Mouse (Mus musculus): Measurements from ENCODE around the gene Clip1.

DNA sequence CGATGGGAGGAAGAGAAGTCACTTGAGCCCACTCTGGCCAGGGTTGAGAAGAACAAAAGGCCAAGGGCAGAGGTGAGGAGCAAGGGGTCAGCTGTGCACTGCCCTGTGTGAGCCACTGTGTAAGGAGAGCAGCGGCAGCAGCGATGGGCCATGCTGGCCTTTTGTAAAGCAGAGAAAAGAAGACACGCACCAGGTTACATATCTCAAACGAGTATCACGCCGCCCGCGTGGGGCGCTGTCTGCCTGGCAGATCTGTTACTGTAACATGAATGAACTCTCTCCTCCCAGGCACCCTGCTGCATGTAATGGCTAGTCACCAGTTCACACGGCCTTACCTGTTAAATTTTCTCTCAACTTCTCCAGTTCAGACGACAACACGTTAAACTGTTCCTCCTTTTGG lies 62.0 kb downstream of the Clip1 start:
- TF ChIP-seq CTCF (IDR thresholded peaks at IDR 0.05 in 2 of 3, conservative IDR thresholded peaks at IDR 0.05 in 1 of 3; ENCODE audit: control insufficient read depth in 1 of 3, insufficient read depth in 1 of 3, low read depth in 2 of 3, low read length in 3 of 3, poor library complexity in 1 of 3, severe bottlenecking in 1 of 3) (no peak; a peak in 1 of 6 replicates), EP300 (IDR thresholded peaks at IDR 0.05; ENCODE audit: low read depth in 1 of 2, low read length in 2 of 2) (no peak), SMC3 (IDR thresholded peaks at IDR 0.05; ENCODE audit: low read depth, low read length) (no peak), ZNF384 (IDR thresholded peaks at IDR 0.05; ENCODE audit: low read depth, low read length) (no peak), BHLHE40 (IDR thresholded peaks at IDR 0.05; ENCODE audit: borderline replicate concordance, low read depth, low read length) (no peak), MEF2A (IDR thresholded peaks at IDR 0.05; ENCODE audit: extremely low read depth, insufficient replicate concordance, low read depth, low read length, poor library complexity, severe bottlenecking) (no peak), USF2 (IDR thresholded peaks at IDR 0.05; ENCODE audit: borderline replicate concordance in 1 of 2, insufficient read depth in 1 of 2, low read depth in 1 of 2, low read length in 2 of 2) (no peak), POLR2A (IDR thresholded peaks at IDR 0.05; ENCODE audit: control insufficient read depth in 1 of 2, insufficient read depth in 1 of 2, low read depth in 1 of 2, low read length in 2 of 2, poor library complexity in 1 of 2) (no peak), ELF1 (IDR thresholded peaks at IDR 0.05; ENCODE audit: low read depth, low read length) (no peak), TAL1 (IDR thresholded peaks at IDR 0.05; ENCODE audit: low read length) (no peak)

All from MEL (cell line).